Mouse (Mus musculus) heart, adult 2 months (tissue): Measurements from ENCODE around the gene 1700020A23Rik.

ENCODE experiments used
- CTCF ChIP-seq: fragments of 200-600 bp; IDR thresholded peaks from 2 replicates; pipeline ENCODE4 v1.8.1; 2022; ENCODE audit warnings: antibody characterized with exemption, mild to moderate bottlenecking, moderate library complexity
- EP300 ChIP-seq: fragments of 200-500 bp; IDR thresholded peaks from 2 replicates; pipeline ENCODE4 v1.6.1; 2011; ENCODE audit warnings: low read depth, low read length, control low read depth; ENCODE audit not compliant: insufficient read depth
- POLR2A ChIP-seq: fragments of 200-500 bp; IDR thresholded peaks from 2 replicates; pipeline ENCODE4 v1.6.1; 2011; ENCODE audit warnings: mild to moderate bottlenecking, low read depth, low read length, control low read depth; ENCODE audit not compliant: insufficient read depth

DNA sequence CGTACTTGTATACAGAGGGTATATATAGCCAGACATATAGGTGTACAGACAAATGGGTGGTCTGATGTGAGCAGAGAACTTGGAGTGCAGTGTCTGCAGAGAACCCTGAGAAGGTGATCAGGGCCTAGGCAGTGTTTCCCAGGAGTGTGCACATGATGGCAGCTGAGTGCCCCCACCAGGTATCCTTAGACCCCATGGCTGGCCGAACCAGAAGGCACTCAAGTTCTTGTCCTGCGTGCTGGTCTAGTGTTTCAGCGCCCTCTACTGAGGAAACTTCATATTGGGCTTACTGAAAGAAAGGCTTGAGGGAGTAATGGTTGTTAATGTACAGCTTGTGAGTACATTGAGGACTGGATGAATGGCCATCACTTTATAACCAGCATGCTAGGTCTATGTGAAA lies 28.1 kb downstream of the 1700020A23Rik start:
- peak; percentile 78 for TF ChIP-seq CTCF
- TF ChIP-seq EP300 = no peak
- TF ChIP-seq POLR2A = no peak
